Mouse (Mus musculus) intestine, embryonic 14.5 days (tissue): ENCODE measurements at regions not wholly inside any gene's neighbourhood (a gene's known extent, or its start where the extent isn't known, plus 50 kb on each side); places are given as distances from the start of the nearest gene placed in this dataset.

Experiments used
- ATAC-seq: fragments of 200-750 bp; cut with Nextera tagmentation; replicated peaks from 2 replicates; pipeline ENCODE4 v1.8.0; 2017; ENCODE audit warnings: low read depth, moderate number of reproducible peaks, moderate TSS enrichment, moderate library complexity; ENCODE audit not compliant: low FRiP score, low TSS enrichment
- DNase-seq: peaks from one replicate; pipeline ENCODE4 v3.0.0-alpha.2; 2018; ENCODE audit warnings: low spot score
- H3K27ac ChIP-seq: fragments of 300-500 bp; sonication (generic); 2 replicates; pipeline ENCODE4 v1.5.1; 2014; ENCODE audit warnings: low read depth, mild to moderate bottlenecking, control low read depth
- H3K27me3 ChIP-seq: fragments of 300-500 bp; sonication (generic); replicated peaks from 2 replicates; pipeline ENCODE4 v1.6.1; 2014; ENCODE audit warnings: low read length, control low read depth; ENCODE audit not compliant: control insufficient read depth, insufficient read depth
- H3K36me3 ChIP-seq: fragments of 300-500 bp; sonication (generic); 2 replicates; pipeline ENCODE4 v1.6.1; 2014; ENCODE audit warnings: low read length, control low read depth; ENCODE audit not compliant: control insufficient read depth, insufficient read depth
- H3K4me1 ChIP-seq: fragments of 300-500 bp; sonication (generic); replicated peaks from 2 replicates; pipeline ENCODE4 v1.6.1; 2014; ENCODE audit warnings: low read length, control low read depth, mixed read lengths; ENCODE audit not compliant: control insufficient read depth, insufficient read depth
- H3K4me2 ChIP-seq: fragments of 300-500 bp; sonication (generic); 2 replicates; pipeline ENCODE4 v1.6.1; 2014; ENCODE audit warnings: low read length
- H3K4me3 ChIP-seq: fragments of 300-500 bp; sonication (generic); 2 replicates; pipeline ENCODE4 v1.5.1; 2014; ENCODE audit warnings: low read depth, low read length, control low read depth, mixed read lengths
- H3K9ac ChIP-seq: fragments of 300-500 bp; sonication (generic); 2 replicates; pipeline ENCODE4 v1.6.1; 2014; ENCODE audit warnings: mild to moderate bottlenecking, low read length
- H3K9me3 ChIP-seq: fragments of 300-500 bp; sonication (generic); 2 replicates; pipeline ENCODE4 v1.6.1; 2016; ENCODE audit warnings: low read length, control low read depth; ENCODE audit not compliant: control insufficient read depth
- WGBS: fragments of 180-500 bp; shearing (Covaris S2); extraction: QIAGEN DNeasy Blood & Tissue Kit; methylation state at CpG from one replicate; pipeline ENCODE4 v1.1.7; 2014; 5-methylcytosine and 5-hydroxymethylcytosine counted together

GRCm38 (mm10) chr4:105992581-105993127, 203.0 kb downstream of the Gm12728 start:
- WGBS, result 78% methylated on average over 6 of the region's 6 CpGs
- peaks cover 2% of the 10 kb centered on the region; the same call in 1 of the 2 replicates for H3K4me1 ChIP-seq
- no peak for DNase-seq

DNA sequence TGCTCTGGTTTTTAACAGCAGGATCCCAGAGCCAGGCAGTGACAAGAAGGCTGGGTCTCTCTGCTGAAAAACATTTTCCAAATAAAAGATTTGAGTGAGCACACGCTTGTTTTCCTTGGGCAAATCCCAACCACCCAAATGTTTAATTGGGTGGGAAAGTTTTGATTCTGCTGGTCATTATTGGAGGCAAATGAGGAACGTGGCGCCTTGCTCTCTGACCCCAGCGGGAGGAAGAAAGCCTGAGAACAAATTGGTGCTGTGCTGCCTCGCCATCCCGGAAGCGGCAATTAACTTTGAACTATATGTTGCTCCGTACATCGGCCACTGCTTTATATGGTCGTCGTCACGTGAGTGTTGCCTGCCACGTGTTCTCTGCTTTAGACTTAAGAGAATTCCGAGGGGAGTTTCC, 204.7 kb downstream of the Gm12728 start:
- DNase-seq, result no peak
- H3K4me2 ChIP-seq, result no peak overlapping the region
- no peak overlapping the region for H3K9ac ChIP-seq
- H3K4me3 ChIP-seq, result no peak overlapping the region
- H3K27ac ChIP-seq, result no peak overlapping the region
- 78% methylated on average over 14 of the region's 14 CpGs for WGBS
- H3K36me3 ChIP-seq, result no peaks in the 10 kb centered on the region
- no peaks in the 10 kb centered on the region for H3K27me3 ChIP-seq
- ATAC-seq, result no peak
- no peaks in the 10 kb centered on the region for H3K9me3 ChIP-seq
- H3K4me1 ChIP-seq, result no peaks in the 10 kb centered on the region; the same call in 1 of the 2 replicates

More at GRCm38 (mm10) chr4:105992581-105993127, 203.0 kb downstream of the Gm12728 start:
- no peak for ATAC-seq
- Histone ChIP-seq H3K9ac (no peak overlapping the region), H3K4me2 (no peak overlapping the region), H3K9me3 (no peaks in the 10 kb centered on the region), H3K27me3 (no peaks in the 10 kb centered on the region), H3K36me3 (no peaks in the 10 kb centered on the region), H3K4me3 (no peak overlapping the region), H3K27ac (no peak overlapping the region)

- ATAC-seq, result no peak
- 47% methylated on average over 4 of the region's 4 CpGs for WGBS
These were observed 206.4 kb downstream of the Gm12728 start for GRCm38 (mm10) chr4:105996060-105996459.

GRCm38 (mm10) chr4:105996893-105997630, 207.4 kb downstream of the Gm12728 start:
- no peaks in the 10 kb centered on the region; the same call in 1 of the 2 replicates for H3K4me1 ChIP-seq
- no peak overlapping the region for H3K4me3 ChIP-seq
- H3K4me2 ChIP-seq, result no peak overlapping the region
- DNase-seq (no peak), ATAC-seq (no peak)
- 77% methylated on average over 3 of the region's 3 CpGs for WGBS
- no peaks in the 10 kb centered on the region for H3K36me3 ChIP-seq
- H3K9ac ChIP-seq, result no peak overlapping the region
- no peaks in the 10 kb centered on the region for H3K9me3 ChIP-seq
- no peaks in the 10 kb centered on the region for H3K27me3 ChIP-seq
- H3K27ac ChIP-seq, result no peak overlapping the region

More at GRCm38 (mm10) chr4:105996060-105996459, 206.4 kb downstream of the Gm12728 start:
- no peak overlapping the region for H3K27ac ChIP-seq
- no peak overlapping the region for H3K4me2 ChIP-seq
- no peaks in the 10 kb centered on the region for H3K9me3 ChIP-seq
- H3K4me1 ChIP-seq, result no peaks in the 10 kb centered on the region; the same call in 1 of the 2 replicates
- no peak for DNase-seq
- H3K4me3 ChIP-seq, result no peak overlapping the region
- H3K27me3 ChIP-seq, result no peaks in the 10 kb centered on the region
- H3K9ac ChIP-seq, result no peak overlapping the region
- H3K36me3 ChIP-seq, result no peaks in the 10 kb centered on the region

DNA sequence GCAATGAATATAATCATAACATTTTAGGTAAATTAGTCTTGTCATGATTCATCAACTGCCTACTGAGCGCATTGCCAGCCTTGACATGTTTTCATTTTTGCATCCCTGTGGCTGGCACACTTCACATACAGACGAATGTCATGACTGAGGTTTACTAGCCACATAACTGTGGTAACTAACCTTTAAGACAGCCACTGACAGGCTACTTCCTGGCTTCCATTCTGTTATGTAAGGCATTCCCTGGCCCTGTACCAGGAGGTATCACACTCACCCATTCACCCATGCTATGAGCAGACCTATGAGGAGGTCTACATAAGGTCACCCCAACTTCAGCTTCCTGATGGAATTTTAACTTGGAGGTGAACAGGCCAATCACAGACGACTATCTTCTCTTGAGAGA, 212.8 kb downstream of the Gm12728 start:
- ATAC-seq, result no peak
- 84% methylated on average over 3 of the region's 3 CpGs for WGBS

DNA sequence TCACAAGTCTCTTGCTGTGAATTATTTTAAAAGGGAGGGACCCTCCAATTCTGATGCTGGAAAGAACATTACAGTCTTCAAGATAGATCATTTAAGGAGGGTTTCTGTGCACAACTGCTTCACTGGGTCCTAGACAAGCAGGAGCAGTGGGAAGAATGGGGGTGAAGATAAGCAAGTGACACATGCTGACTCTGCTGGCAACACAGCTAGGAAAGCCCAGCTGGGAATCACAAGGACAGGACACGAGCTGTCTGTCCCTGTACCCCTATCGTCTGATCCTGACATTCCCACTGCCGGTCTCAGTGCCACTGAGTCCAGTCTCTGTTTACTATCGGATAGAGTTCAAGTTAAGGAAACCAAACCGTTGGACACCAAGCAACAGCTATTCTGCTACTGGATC, 216.3 kb downstream of the Gm12728 start:
- no peak for ATAC-seq
- 70% methylated on average over 5 of the region's 5 CpGs for WGBS
- H3K4me1 ChIP-seq, result no peaks in the 10 kb centered on the region

More for the DNA sequence above, 212.8 kb downstream of the Gm12728 start:
- Histone ChIP-seq H3K9ac (no peak overlapping the region), H3K4me3 (no peak overlapping the region), H3K27ac (no peak overlapping the region), H3K36me3 (no peaks in the 10 kb centered on the region), H3K9me3 (peaks cover 4% of the 10 kb centered on the region), H3K27me3 (no peaks in the 10 kb centered on the region), H3K4me1 (no peaks in the 10 kb centered on the region), H3K4me2 (no peak overlapping the region)
- no peak for DNase-seq

DNA sequence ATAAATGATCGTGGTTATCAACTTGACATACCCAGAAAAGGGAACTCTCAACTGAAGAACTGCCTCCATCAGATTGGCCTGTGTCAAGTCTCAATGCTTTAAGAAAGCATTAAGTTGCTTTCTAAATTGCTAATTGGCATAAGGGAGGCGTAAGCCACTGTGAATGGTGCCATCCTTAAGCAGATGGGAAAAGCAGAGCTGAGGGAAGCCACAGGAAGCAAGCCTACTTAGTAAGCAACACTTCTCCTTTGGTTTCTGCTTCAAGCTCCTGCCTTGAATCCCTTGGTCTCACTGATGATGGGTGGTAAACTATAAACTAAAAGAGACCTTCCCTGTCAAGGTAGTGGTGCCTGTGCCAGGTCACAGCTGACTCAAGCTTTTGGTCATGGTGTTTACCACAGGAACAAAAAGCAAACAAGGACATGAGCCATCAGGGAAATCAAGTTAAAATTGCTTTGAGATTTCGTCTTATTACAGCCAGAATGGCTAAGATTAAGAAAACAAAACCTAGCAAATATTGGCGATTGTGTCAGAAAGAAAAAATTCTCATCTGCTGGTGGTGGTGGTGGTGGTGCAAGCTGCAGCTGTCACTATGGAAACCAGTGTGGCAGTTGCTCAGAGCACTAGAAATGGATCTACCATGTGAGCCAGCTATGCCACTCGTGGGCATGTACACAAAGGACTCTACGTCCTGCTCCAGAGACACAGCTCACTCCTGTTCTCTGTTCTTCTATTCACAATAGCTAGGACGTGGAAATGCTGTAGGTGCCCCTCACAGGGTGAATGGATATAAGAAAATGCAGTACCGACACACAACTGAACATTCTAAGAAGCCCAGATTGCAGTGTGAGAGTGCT, 217.9 kb downstream of the Gm12728 start:
- Histone ChIP-seq H3K27ac (no peak overlapping the region), H3K9ac (no peak overlapping the region), H3K4me3 (no peak overlapping the region), H3K4me2 (no peak overlapping the region), H3K27me3 (no peaks in the 10 kb centered on the region), H3K4me1 (no peaks in the 10 kb centered on the region), H3K36me3 (no peaks in the 10 kb centered on the region), H3K9me3 (peaks cover 4% of the 10 kb centered on the region)
- DNase-seq (no peak), ATAC-seq (no peak)
- 82% methylated on average over 8 of the region's 8 CpGs for WGBS

More for the DNA sequence above, 216.3 kb downstream of the Gm12728 start:
- peaks cover 4% of the 10 kb centered on the region for H3K9me3 ChIP-seq
- DNase-seq, result no peak
- H3K27me3 ChIP-seq, result no peaks in the 10 kb centered on the region
- H3K36me3 ChIP-seq, result no peaks in the 10 kb centered on the region
- no peak overlapping the region for H3K9ac ChIP-seq
- no peak overlapping the region for H3K4me3 ChIP-seq
- no peak overlapping the region for H3K4me2 ChIP-seq
- H3K27ac ChIP-seq, result no peak overlapping the region

DNA sequence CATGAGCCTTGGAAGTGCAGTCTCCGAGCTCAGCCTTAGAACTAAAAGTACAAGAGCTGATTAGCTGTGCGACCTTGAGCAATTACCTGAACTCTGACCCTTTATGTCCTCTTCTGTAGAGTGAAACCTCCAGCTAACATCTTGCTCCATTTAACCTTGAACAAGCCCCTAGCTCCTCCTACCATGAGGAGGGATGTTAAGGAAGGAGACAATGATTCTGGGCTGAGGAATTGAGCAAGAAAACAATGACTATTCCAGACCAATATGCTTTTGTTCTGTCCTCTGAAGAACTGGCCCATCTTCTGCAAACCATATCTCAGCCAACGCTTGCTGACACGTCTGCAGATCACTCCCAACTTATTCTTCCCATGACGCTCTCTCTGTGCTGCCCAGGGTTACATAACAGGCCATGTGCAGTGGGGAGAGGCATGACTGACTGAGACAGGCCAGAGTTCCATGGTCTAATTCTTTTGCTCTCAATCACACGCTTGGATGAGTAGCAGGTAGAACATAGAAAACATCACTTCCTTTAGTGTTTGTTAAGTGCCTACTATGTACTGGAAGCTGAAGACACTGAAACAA, 227.5 kb downstream of the Gm12728 start:
- no peak for ATAC-seq
- peaks cover 10% of the 10 kb centered on the region for H3K4me1 ChIP-seq
- no peaks in the 10 kb centered on the region for H3K9me3 ChIP-seq
- 87% methylated on average over 6 of the region's 6 CpGs for WGBS
- H3K4me3 ChIP-seq, result no peak overlapping the region
- no peak overlapping the region for H3K4me2 ChIP-seq
- no peaks in the 10 kb centered on the region for H3K36me3 ChIP-seq
- no peak for DNase-seq
- no peaks in the 10 kb centered on the region for H3K27me3 ChIP-seq
- H3K27ac ChIP-seq, result no peak overlapping the region
- no peak overlapping the region for H3K9ac ChIP-seq
